Mouse (Mus musculus): ENCODE data around the gene Dnah12.
"Not testable (repeated sequence)": the region's sequence is repeated elsewhere in the genome, so short reads cannot be mapped to it uniquely, and the experiment has no call there.

Gene Dnah12

DNA sequence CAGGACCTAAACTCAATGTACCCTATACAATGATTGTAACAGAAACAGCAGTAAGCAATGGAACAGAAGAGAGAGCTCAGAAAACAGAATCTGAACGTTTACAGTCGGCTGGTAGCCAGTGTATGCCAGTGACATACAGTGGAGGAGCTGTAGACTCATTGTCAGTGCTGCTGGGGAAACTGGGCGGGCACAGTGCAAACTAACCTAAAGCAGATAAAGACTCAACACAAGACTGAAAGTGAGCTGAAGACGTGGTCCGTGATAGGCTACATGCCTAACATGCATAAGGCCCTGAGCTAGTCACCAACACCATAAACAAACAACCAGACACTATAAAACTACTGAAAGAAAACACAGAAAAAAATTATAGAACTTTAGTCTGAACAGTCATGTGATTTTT, 188.6 kb downstream of the Dnah12 start:
- no peak for DNase-seq (ENCODE audit: low spot score in 2 of 2)

DNA sequence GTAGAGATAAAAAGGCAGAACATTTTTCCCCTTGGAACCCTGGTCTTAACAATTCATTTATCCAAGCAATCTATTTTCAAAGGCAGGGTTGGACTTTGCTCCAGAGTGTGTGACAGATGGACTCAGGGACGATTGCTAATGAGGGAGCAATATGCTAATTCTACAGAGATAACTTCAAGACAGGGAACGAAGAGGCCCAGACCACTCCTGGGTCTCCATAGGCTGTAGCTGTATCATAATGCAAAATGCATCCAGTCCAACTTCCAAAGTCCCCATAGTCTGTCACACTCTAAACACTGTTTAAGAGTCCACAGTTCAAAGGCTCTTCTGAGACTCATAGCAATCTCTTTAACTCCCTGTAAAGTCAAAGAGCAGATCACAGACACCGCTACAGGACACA, 194.2 kb downstream of the Dnah12 start:
- DNase-seq (ENCODE audit: low spot score in 2 of 2), result no peak

DNA sequence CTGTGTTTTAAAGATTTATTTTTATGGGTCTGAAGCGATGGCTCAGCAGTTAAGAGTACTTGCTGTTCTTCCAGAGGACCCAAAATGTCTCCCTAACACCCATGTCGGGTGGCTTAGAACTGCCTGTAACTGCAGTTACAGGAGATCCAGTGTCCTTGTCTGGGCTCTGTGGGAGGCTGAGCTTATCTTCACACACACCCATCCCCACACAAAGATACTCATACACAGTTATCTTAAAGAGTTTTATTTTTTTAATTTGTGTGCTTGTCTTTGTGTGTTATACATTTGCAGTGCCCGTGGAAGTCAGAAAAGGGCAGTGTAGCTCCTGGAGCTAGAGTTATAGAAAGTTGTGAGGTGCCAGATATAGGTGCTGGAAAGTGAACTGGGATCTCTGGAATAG, 197.7 kb downstream of the Dnah12 start:
- no peak for DNase-seq (ENCODE audit: low spot score in 2 of 2)

DNA sequence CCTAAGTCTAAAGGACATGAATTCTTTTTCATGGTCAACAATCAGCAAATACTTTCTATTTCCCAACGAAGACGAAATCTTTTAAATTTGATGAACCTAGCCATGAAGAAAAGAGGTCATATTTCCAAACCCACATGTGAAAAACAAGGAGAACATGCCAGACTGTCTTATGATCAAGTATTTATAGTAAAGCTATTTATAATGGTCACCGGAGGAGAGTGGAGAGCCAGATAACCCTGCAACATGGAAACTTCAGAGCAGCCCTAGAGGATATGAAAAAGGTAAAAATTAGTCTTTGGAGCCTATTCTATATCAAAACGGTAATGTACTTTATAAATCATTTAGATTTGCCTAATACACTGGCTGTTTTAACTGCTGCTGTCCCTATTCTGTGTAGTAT, 201.3 kb downstream of the Dnah12 start, which contains the start of gene Asb14:
Asb14 (plus strand) TSS at position 166 of the 400 bp plus-strand sequence.
- no peak for DNase-seq (ENCODE audit: low spot score in 2 of 2)

- no peak for DNase-seq (ENCODE audit: low spot score in 2 of 2)
These were observed 206.4 kb downstream of the Dnah12 start for GRCm38 (mm10) chr14:26899490-26899889.

- DNase-seq (ENCODE audit: low spot score in 2 of 2), result no peak
These were observed 207.8 kb downstream of the Dnah12 start for GRCm38 (mm10) chr14:26900893-26901292.

DNA sequence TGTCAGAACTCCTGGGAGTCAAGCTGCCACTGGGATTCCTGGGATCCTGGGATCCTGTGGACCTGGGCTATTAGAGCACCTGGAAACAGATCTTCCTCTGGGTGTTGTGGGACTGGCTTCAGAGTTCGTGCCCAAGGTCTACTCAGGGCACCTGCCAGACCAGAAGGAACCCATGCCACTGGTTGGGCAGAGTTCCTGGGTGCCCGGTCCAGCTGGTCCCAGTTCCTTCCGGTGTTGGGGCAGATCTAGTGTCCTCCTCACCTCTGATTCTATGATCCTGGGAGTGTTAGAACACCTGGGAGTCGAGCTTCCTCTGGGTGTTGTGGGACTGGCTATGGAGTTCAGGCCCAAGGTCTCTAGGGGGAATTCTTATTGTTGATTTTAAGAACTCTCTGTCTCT, 214.3 kb downstream of the Dnah12 start:
- no peak for DNase-seq (ENCODE audit: low spot score in 2 of 2)

GRCm38 (mm10) chr14:26910461-26910860, 217.4 kb downstream of the Dnah12 start:
- DNase-seq (ENCODE audit: low spot score in 2 of 2), result not testable (repeated sequence)

- no peak for DNase-seq (ENCODE audit: low spot score in 2 of 2)
These were observed 218.1 kb downstream of the Dnah12 start for GRCm38 (mm10) chr14:26911201-26911600.

DNA sequence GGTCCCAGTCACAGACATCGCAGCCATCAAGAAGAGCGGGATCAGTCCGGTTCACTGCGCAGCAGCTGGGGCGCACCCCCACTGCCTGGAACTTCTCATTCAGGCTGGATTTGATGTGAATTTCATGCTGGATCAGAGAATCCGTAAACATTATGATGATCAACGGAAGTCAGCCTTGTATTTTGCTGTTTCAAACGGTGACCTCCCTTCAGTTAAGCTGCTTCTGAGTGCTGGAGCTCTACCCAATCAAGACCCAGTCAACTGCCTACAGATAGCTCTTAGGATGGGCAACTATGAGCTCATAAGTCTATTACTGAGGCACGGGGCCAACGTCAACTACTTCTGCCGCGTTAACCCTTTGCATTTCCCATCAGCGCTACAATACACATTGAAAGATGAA, 218.8 kb downstream of the Dnah12 start:
- DNase-seq (ENCODE audit: low spot score in 2 of 2), result no peak

- no peak for DNase-seq (ENCODE audit: low spot score in 2 of 2)
These were observed 220.7 kb downstream of the Dnah12 start for GRCm38 (mm10) chr14:26913681-26914268.

DNA sequence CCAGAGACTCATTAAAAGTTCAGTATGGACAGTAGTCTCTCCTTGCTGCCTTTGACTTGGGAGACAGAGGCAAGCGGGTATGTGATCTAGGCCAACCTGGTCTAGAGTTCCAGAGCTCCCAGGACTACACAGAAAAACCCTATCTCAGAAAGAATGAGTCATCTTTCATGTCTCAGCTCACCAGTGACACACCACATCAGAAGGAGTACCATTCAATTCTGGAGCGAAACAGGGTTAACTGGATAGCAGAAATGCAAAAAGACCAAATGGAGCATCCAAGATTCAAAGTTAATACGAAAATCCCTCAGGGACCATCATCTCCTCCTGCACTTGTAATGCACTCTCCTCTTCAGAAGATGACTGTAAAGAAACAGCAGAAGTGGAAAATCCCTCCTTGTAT, 226.2 kb downstream of the Dnah12 start:
- no peak for DNase-seq (ENCODE audit: low spot score in 2 of 2)

DNA sequence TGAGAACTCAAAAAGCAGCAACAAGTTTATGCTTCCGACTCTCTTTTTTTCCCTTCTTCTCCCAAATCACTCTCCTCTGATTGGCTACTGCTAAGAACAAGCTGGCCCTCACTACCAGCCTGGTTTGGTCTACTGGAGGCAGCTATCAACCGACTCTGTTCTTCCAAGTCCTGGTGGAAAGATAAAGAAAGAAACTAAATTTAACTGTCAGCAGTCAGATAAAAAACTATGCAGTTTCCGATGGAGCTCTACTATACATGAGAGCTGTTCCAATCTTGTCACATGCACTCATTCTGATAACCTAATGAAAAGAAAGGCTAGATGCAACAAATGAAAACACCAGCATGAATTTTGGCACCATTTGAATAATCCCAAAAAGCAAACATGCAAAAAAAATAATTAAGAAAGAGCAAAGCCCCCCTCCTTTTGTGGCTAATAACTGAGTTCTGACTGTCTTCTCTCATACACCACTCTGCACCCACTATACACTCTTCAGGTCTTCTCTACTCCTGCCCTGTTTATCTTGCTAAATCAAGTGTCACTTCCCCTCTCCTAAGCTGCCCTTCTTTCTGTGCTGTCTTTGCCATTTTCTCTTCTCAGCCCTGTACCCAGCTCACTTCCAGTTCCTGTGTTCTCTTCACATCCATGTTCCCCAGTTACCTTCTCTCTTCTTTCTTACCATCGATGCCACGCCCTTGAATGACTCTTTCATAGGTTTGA, 230.8 kb downstream of the Dnah12 start:
- no peak for DNase-seq (ENCODE audit: low spot score in 2 of 2)

- DNase-seq (ENCODE audit: low spot score in 2 of 2), result no peak
These were observed 241.8 kb downstream of the Dnah12 start for GRCm38 (mm10) chr14:26934891-26935290.

DNA sequence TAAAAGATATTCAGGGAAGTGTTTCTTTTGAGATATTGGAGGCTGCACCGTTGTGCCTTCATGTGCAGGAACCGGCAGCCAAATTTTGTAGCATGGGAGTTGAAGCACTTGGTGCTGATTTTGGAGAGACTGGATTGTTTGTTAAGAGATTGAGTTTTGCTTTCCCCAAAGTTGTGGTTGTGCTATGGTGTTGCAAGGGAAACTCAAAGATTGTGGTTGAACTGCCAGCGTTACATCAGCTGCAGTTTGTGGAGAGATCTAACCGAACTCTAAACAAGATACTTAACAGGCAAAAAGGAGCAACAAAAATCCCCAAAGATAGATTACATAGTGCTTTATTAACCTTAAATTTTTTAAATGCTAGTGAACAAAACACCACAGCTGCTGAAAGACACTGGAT, 242.5 kb downstream of the Dnah12 start:
- DNase-seq (ENCODE audit: low spot score in 2 of 2), result no peak
